Mouse (Mus musculus) ovary, postnatal 10 days (tissue): ENCODE results near the gene Rerg.

ENCODE experiments used
- DNase-seq: peaks from one replicate; pipeline ENCODE4 v3.0.0; 2022; ENCODE audit warnings: low spot score

Gene Rerg

DNA sequence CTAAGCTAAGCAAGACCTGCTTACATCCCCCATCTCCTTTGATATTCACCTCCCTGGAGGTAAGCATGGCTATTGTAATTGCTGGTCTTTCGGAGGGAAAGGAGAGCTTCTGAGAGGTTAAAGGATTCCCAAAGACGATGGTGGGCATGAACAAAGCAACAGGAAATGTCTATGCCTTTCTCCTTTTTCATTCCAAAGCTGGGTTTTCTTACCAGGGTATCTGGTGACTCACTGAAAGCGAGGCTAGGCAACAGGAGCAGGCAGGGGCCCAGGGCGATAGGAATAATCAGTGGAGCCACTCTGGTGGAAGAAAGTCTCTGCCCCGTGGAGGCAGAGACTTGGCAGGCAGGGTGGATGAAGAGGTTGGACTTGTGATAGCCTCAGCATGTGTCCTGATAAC is at the start of gene Rerg:
Gene Rerg, minus strand, starts transcription at position 272 of the 400 bp plus-strand sequence.
- DNase-seq, result no peak

- no peak for DNase-seq
These were observed 47.7 kb upstream of the Rerg start for GRCm38 (mm10) chr6:137217841-137218463.

- DNase-seq, result no peak
These were observed 41.1 kb upstream of the Rerg start for GRCm38 (mm10) chr6:137211441-137211840.

GRCm38 (mm10) chr6:137210991-137211390 is 40.7 kb upstream of the Rerg start:
- no peak for DNase-seq

GRCm38 (mm10) chr6:137209992-137210391 is 39.7 kb upstream of the Rerg start:
- no peak for DNase-seq

GRCm38 (mm10) chr6:137207126-137207525 is 36.8 kb upstream of the Rerg start:
- DNase-seq, result no peak

DNA sequence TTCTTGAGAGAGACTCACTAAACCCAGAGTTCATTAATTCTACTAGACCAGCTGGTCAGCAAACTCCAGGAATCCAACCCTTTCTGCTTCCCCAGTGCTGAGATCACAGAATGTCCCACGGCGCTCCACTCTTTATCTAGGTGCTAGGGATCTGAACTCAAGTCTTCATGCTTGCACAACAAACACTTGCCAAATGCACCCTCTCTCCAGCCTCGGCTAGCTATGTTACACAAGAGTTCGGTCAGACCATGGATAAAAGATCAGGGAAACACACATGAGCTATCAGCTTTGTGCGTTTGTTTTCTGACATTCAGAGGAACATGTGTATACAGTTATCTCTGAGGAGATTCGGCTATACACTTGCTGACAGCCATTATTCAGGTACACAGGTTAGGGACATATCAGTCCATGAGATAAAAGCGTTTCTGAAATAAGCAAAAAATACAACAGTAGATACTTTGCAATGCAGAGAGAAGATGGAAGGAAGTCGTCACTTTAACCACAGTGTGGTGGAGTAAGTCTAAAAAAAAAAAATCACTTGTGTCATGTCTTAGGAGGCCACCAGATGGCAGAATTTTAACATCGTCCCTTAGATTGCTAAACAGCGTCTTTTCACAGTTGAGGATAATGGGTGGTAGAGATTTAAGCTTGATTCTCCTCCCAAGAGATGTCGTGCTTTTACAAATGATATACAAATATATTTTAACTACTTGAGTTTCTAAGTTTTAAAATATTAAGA is 35.5 kb upstream of the Rerg start:
- no peak for DNase-seq

DNA sequence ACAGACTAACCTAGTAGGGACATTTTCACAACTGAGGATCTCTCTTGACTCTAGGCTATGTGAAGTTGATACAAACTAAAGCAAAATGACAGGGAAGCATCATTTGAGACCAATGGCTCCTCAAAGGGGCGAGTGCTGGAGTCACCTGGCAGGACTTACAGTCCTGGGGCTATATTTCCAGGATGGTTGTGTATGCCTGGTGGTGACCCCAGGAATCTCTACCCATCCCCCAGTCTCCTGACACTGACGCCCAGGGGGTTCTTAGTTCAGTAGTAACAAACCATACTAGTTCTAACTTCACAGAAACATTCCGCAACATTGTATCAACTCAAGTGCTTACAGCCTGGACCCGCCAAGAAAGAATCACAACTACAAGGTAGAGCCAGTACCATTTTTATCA is 32.4 kb upstream of the Rerg start:
- DNase-seq, result no peak

- DNase-seq, result no peak
These were observed 31.3 kb upstream of the Rerg start for GRCm38 (mm10) chr6:137201578-137201977.

DNA sequence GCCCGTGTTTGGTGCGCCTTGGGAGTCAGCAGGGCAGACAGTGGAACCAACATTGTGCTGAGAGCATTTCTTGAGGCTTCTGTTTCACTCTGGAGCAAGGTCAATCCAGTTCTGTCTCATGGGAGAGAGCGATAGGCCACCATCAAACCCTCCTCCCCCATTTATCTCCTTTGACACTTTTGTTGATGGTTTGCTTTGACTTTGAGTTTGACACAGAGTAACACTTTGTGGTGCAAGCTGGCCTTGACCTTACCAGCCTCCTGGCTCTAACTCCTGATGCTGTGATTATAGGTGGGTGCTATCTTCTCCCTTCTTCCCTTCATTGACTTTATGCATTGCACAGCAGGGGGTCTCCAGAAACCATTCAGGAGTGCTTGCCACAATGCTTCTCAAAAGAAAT is 30.9 kb upstream of the Rerg start:
- DNase-seq, result no peak

- no peak for DNase-seq
These were observed 21.8 kb upstream of the Rerg start for GRCm38 (mm10) chr6:137192063-137192462.

DNA sequence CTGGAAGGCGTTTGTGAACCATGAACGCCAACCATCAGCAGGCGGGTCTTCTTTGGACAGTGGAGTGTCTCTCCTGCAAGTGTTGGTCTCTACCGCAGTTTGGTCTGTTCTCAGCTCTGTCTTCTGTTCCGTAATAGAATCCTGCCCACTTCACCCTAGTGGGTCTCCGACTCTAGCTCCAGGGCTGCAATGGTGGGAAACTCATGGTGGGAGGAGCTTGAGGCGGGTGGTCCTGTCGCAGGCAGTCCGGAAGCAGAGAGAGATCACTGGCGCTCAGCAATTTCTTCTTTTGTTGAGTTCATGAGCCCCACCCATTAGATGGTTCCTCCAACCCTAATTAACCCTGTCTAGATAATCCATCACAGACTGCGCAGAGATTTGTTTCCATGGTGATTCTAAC is 20.7 kb upstream of the Rerg start:
- DNase-seq, result no peak

DNA sequence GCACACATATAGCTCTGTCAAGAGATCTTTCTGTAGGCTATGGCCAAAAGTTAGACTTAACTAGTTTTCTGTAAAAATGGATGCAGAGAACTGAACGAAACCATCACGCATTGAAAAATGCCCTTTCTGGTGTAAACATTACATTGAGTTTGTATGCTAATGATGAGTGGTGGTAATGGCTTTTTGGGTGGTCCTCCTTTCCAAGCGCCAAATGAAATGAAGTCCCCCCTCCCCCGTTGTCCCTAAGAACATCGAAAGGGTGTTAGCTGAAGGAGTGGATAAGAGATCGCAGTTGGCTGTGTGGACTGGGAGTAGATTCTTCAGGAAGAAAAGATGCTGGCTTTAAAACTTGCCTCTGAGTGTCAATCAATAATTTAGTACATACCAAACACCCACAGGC is 20.3 kb upstream of the Rerg start:
- no peak for DNase-seq

GRCm38 (mm10) chr6:137188375-137188926 is 18.2 kb upstream of the Rerg start:
- DNase-seq, result no peak

GRCm38 (mm10) chr6:137187426-137187825 is 17.1 kb upstream of the Rerg start:
- DNase-seq, result no peak

DNA sequence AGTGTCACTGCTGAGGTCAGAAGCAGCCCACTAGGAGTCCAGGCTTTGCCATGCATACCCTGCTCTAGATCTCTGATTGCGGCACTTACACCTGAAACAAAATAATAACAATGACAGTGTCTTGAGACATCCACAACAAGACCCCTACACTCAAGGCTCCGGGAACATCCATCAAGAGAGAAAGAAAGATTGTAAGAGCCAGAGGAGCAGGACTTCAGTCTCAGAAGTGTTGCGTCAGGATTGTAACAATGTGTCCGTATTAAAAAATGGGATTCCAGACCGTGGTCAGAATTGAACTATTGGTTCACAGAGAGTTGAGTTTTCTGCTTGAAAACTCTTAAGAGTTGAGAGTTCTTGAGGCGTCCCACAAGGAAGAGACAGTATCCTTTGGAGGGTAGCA is 10.3 kb upstream of the Rerg start:
- no peak for DNase-seq

- DNase-seq, result no peak
These were observed 9.8 kb upstream of the Rerg start for GRCm38 (mm10) chr6:137180115-137180514.

GRCm38 (mm10) chr6:137179026-137179425 is 8.7 kb upstream of the Rerg start:
- no peak for DNase-seq

DNA sequence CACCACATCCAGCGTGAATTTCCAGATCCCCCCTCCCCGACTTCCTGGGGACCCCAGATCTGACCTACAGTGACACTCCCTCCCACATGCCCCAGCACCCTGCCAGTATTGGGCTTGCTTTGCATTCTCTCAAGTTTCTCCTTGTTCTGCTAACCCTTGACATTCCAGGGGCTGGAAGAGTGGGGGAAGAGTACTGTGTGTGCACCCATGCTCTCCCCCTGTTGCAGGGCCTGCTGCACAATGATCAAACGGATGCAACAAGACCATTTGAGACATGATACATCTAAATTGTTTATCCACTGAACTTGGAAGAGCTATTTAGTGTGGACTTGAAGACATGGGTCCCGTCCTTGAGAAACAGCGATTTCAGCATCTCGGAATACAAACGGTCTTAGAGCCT is 349 bp upstream of the Rerg start:
- no peak for DNase-seq

- DNase-seq, result peak; percentile 92
These were observed 927 bp downstream of the Rerg start for GRCm38 (mm10) chr6:137169171-137169968.

DNA sequence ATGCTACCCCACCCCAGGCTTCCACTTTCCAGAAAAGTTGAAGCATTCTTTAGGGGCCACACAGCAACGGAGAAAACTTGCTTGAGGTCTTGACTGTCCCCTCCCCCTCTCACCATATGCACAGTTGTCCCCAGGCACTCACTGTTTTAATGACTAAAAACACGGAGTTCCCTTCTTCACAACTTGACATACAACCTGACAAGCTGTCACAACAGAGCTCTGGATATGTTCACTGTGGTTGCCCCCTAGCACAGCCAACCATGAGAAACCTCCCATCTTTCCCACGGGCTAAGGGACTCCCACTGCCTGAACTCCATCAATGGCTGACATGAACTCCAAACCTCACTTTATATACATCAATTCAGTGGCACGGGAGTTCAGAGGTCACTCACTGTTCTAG is 3.5 kb downstream of the Rerg start:
- DNase-seq, result no peak

GRCm38 (mm10) chr6:137163571-137163970 is 6.7 kb downstream of the Rerg start:
- DNase-seq, result no peak

GRCm38 (mm10) chr6:137163061-137163460 is 7.2 kb downstream of the Rerg start:
- DNase-seq, result no peak
